Mouse (Mus musculus): ENCODE measurements around the gene H2afv. TPM values are rescaled to one million over a fixed set of nuclear protein-coding genes. Genes with fewer than 3 reads are reported as not detected.

The H2afv gene
- polyA plus RNA-seq (2015; fragmentation: Nextera tagmentation; extraction: Ambion mirVana), result 424 and 429 TPM in 2 replicates

GRCm38 (mm10) chr11:6444077-6444853, at the start of gene H2afv:
H2afv (minus strand) TSS chr11:6444443.
- Histone ChIP-seq H3K4me2 (replicated peaks) (peak within 1 kb of the TSS; percentile 59), H3K27ac (peak within 1 kb of the TSS; percentile 96), H3K27me3 (replicated peaks) (no peaks in the 10 kb centered on the region), H3K9ac (peak within 1 kb of the TSS; percentile 90), H3K4me3 (replicated peaks) (peak within 1 kb of the TSS; percentile 92), H3K9me3 (no peaks in the 10 kb centered on the region), H3K4me1 (replicated peaks) (no peaks in the 10 kb centered on the region; the same call in 1 of the 2 replicates), H3K36me3 (no peaks in the 10 kb centered on the region)
- WGBS, result under 1% methylated on average over 80 of the region's 80 CpGs
- peak; percentile 99 for ATAC-seq

GRCm38 (mm10) chr11:6489691-6490503, 45.7 kb upstream of the H2afv start:
- Histone ChIP-seq H3K27me3 (replicated peaks) (no peaks in the 10 kb centered on the region), H3K27ac (no peak overlapping the region), H3K9ac (no peak overlapping the region), H3K36me3 (no peaks in the 10 kb centered on the region), H3K9me3 (no peaks in the 10 kb centered on the region), H3K4me1 (replicated peaks) (peaks cover 7% of the 10 kb centered on the region; the same call in 1 of the 2 replicates), H3K4me2 (replicated peaks) (no peak overlapping the region), H3K4me3 (replicated peaks) (no peak overlapping the region)
- peak; percentile 62; the same call in 1 of the 2 replicates for ATAC-seq
- WGBS, result 54% methylated on average over 6 of the region's 6 CpGs

DNA sequence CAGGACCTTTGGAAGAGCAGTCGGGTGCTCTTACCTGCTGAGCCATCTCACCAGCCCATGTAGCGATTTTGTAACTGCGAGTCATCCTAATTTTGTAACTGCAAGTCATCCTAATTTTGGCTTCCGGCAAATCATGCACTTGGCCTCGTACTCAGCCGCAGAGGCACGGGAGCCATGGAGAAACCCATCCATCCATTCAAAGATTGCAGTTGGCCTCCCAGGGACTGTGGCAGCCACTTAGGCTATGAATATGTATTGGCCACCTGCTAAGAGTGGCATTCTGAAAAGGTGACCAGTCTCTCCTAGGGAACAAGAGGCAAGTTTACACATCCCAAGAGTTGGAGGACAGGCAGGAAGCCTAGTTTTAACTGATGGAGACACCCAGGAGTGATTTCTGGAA, 45.0 kb upstream of the H2afv start:
- H3K9ac ChIP-seq, result no peak overlapping the region
- 93% methylated on average over 7 of the region's 7 CpGs for WGBS
- H3K4me1 ChIP-seq (replicated peaks), result peaks cover 7% of the 10 kb centered on the region; the same call in 1 of the 2 replicates
- no peak for ATAC-seq
- H3K9me3 ChIP-seq, result no peaks in the 10 kb centered on the region
- no peak overlapping the region for H3K4me2 ChIP-seq (replicated peaks)
- H3K27ac ChIP-seq, result no peak overlapping the region
- no peaks in the 10 kb centered on the region for H3K36me3 ChIP-seq
- no peaks in the 10 kb centered on the region for H3K27me3 ChIP-seq (replicated peaks)
- H3K4me3 ChIP-seq (replicated peaks), result no peak overlapping the region

DNA sequence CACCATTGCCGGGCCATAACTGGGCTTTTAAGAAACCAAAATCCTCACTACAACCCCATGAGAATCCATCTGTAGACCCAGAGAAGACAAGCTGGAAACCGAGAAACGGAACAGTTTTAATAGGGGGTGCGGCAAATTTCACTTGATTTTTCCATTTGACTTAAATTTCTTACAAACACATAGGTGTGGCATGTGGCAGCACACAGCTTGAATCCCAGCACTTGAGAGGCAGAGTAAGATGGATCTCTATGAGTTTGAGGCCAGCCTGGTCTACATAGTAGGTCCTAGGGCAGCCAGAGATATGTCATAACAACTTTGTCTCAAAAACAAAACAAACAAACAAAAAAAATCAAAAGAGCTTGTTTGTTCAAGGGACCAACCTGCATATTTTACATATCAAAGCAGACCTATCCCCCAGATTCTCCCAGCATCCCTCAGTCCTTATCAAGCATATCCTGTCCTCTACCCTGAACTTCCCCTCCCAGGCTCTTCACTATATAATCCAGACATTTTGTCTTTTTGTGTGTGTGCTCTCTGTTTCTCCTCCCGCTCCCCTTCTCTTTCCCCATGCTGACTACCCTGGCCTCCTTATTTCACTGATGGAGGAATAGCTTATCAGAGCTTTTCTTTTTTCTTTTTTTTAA, 43.9 kb upstream of the H2afv start:
- 94% methylated on average over 5 of the region's 5 CpGs for WGBS
- no peak overlapping the region for H3K4me2 ChIP-seq (replicated peaks)
- no peak for ATAC-seq
- no peaks in the 10 kb centered on the region for H3K9me3 ChIP-seq
- H3K27ac ChIP-seq, result no peak overlapping the region
- peaks cover 7% of the 10 kb centered on the region; the same call in 1 of the 2 replicates for H3K4me1 ChIP-seq (replicated peaks)
- no peaks in the 10 kb centered on the region for H3K36me3 ChIP-seq
- H3K9ac ChIP-seq, result no peak overlapping the region
- H3K4me3 ChIP-seq (replicated peaks), result no peak overlapping the region
- no peaks in the 10 kb centered on the region for H3K27me3 ChIP-seq (replicated peaks)

GRCm38 (mm10) chr11:6487496-6487895, 43.3 kb upstream of the H2afv start:
- Histone ChIP-seq H3K27me3 (replicated peaks) (no peaks in the 10 kb centered on the region), H3K9me3 (no peaks in the 10 kb centered on the region), H3K9ac (no peak overlapping the region), H3K4me3 (replicated peaks) (no peak overlapping the region), H3K27ac (no peak overlapping the region), H3K4me2 (replicated peaks) (no peak overlapping the region), H3K36me3 (no peaks in the 10 kb centered on the region), H3K4me1 (replicated peaks) (peaks cover 7% of the 10 kb centered on the region; the same call in 1 of the 2 replicates)
- WGBS, result 33% methylated on average over 7 of the region's 7 CpGs
- peak; percentile 36; the same call in 1 of the 2 replicates for ATAC-seq

GRCm38 (mm10) chr11:6486916-6487315, 42.7 kb upstream of the H2afv start:
- Histone ChIP-seq H3K9me3 (no peaks in the 10 kb centered on the region), H3K27ac (no peak overlapping the region), H3K36me3 (no peaks in the 10 kb centered on the region), H3K27me3 (replicated peaks) (no peaks in the 10 kb centered on the region), H3K4me1 (replicated peaks) (peaks cover 7% of the 10 kb centered on the region; the same call in 1 of the 2 replicates), H3K9ac (no peak overlapping the region), H3K4me2 (replicated peaks) (no peak overlapping the region), H3K4me3 (replicated peaks) (no peak overlapping the region)
- no peak for ATAC-seq
- WGBS, result 70% methylated on average over 6 of the region's 6 CpGs

DNA sequence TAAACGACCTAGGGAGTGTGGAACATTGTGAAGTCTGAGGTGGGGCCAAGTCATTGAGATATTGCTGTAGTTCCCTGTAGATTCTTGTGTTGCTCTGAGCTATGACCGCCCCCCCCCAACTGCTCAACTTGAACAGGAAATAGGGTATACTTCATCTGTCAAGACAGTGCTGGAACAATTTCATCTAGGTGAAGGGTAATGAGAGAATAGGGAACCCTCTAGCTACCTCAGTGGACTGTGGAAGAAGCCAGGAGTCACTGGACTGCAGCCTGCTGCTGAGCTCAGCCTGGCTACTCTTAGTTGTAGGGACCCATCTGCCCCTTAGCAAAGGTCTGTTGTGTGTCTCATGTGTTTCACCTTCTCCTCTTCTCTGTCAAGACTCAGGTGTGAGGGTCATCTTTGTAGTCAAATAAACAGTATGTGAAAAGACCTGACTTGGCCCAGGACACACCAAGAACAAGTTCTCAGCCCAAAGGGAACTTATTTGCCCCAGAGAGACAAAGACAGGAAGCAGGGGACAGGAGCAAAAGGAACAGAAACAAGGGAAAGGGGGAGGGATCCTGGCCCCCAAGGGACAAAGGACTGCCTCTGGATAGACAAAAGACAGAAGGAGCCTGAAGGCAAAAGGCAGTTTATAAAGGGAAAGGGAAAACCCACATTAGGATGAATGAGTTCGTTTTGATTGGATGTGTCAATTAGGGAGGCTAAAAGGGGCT, 40.2 kb upstream of the H2afv start:
- no peaks in the 10 kb centered on the region for H3K27me3 ChIP-seq (replicated peaks)
- H3K27ac ChIP-seq, result no peak overlapping the region
- no peak overlapping the region for H3K9ac ChIP-seq
- 60% methylated on average over 3 of the region's 3 CpGs for WGBS
- ATAC-seq, result no peak
- no peaks in the 10 kb centered on the region for H3K9me3 ChIP-seq
- no peak overlapping the region for H3K4me3 ChIP-seq (replicated peaks)
- no peak overlapping the region for H3K4me2 ChIP-seq (replicated peaks)
- no peaks in the 10 kb centered on the region for H3K36me3 ChIP-seq
- peaks cover 10% of the 10 kb centered on the region; the same call in 1 of the 2 replicates for H3K4me1 ChIP-seq (replicated peaks)

DNA sequence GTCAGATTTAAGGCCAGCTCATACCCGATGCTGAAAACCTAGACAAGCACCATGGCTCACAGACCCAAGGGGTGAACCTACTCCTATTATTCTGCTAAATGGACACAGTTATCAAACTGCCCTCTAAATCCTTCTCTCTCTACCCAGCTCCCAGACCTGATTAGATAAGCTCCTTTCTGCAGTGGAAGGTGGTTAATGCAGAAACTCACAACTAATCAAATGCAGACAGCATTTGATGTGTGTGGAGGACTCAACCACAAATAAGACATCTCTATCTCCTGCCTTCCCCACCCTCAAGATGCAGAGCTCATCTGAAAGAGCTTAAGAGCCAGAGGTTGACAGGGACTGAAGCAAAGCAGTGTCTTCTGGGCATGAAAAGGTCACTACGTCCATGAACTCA, 38.9 kb upstream of the H2afv start:
- WGBS, result 74% methylated on average over 2 of the region's 2 CpGs
- no peak overlapping the region for H3K4me2 ChIP-seq (replicated peaks)
- no peak overlapping the region for H3K27ac ChIP-seq
- H3K9me3 ChIP-seq, result no peaks in the 10 kb centered on the region
- ATAC-seq, result no peak
- no peak overlapping the region for H3K9ac ChIP-seq
- peaks cover 10% of the 10 kb centered on the region; the same call in 1 of the 2 replicates for H3K4me1 ChIP-seq (replicated peaks)
- H3K4me3 ChIP-seq (replicated peaks), result no peak overlapping the region
- no peaks in the 10 kb centered on the region for H3K36me3 ChIP-seq
- H3K27me3 ChIP-seq (replicated peaks), result no peaks in the 10 kb centered on the region

DNA sequence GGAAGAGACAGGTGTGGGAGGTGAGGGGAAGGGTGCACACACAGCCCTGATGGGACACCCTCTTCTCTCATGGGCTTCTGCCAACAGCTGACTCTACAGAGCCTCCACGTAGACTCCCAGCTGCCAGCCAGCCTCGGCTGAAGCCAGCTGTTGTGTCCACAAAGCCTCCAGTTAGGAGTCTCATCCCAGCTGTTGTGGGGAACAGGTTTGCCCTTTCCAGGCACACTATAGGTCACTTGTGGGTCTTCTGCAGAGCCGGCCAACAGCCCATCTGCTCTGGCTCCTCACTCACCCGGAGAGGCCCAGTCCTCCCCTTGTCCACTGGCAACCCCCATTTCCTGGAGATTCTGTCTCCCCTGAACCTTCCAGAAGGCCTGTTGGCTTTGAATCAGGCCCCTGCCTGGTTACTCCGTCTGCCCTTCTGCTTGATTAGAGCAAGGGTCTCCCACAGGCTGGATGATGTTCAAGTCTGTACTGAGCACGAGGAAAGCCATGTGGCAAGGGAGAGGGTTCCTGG, 37.5 kb upstream of the H2afv start:
- 43% methylated on average over 6 of the region's 6 CpGs for WGBS
- no peak for ATAC-seq
- Histone ChIP-seq H3K4me3 (replicated peaks) (no peak overlapping the region), H3K4me2 (replicated peaks) (no peak overlapping the region), H3K4me1 (replicated peaks) (0 out of 2 replicates have a peak, but pooled peaks cover 3% of the 10 kb centered on the region), H3K27me3 (replicated peaks) (no peaks in the 10 kb centered on the region), H3K9me3 (no peaks in the 10 kb centered on the region), H3K36me3 (no peaks in the 10 kb centered on the region), H3K27ac (no peak overlapping the region), H3K9ac (no peak overlapping the region)

- WGBS, result 80% methylated on average over 13 of the region's 13 CpGs
- ATAC-seq, result no peak
- H3K4me1 ChIP-seq (replicated peaks), result 0 out of 2 replicates have a peak, but pooled peaks cover 3% of the 10 kb centered on the region
- H3K36me3 ChIP-seq, result no peaks in the 10 kb centered on the region
- no peak overlapping the region for H3K4me3 ChIP-seq (replicated peaks)
- H3K27me3 ChIP-seq (replicated peaks), result no peaks in the 10 kb centered on the region
- H3K4me2 ChIP-seq (replicated peaks), result no peak overlapping the region
- H3K9ac ChIP-seq, result no peak overlapping the region
- no peaks in the 10 kb centered on the region for H3K9me3 ChIP-seq
- no peak overlapping the region for H3K27ac ChIP-seq
These were observed 36.6 kb upstream of the H2afv start for GRCm38 (mm10) chr11:6480681-6481405.

- H3K9ac ChIP-seq, result no peak overlapping the region
- H3K4me2 ChIP-seq (replicated peaks), result no peak overlapping the region
- no peak overlapping the region for H3K4me3 ChIP-seq (replicated peaks)
- H3K4me1 ChIP-seq (replicated peaks), result 0 out of 2 replicates have a peak, but pooled peaks cover 3% of the 10 kb centered on the region
- 68% methylated on average over 7 of the region's 7 CpGs for WGBS
- no peaks in the 10 kb centered on the region for H3K27me3 ChIP-seq (replicated peaks)
- no peak for ATAC-seq
- no peak overlapping the region for H3K27ac ChIP-seq
- no peaks in the 10 kb centered on the region for H3K36me3 ChIP-seq
- no peaks in the 10 kb centered on the region for H3K9me3 ChIP-seq
These were observed 35.9 kb upstream of the H2afv start for GRCm38 (mm10) chr11:6480191-6480590.

Measured in intestine, embryonic 15.5 days (tissue).